Mouse (Mus musculus) lung, postnatal 0 days (tissue): ENCODE measurements at regions not wholly inside any gene's neighbourhood (a gene's known extent, or its start where the extent isn't known, plus 50 kb on each side); places are given as distances from the start of the nearest gene placed in this dataset.
A peak's percentile ranks its signal among the peaks of the same experiment; 100 is the strongest.

Experiments used
- ATAC-seq: fragments of 200-750 bp; cut with Nextera tagmentation; 2 replicates; pipeline ENCODE4 v1.8.0; 2017; ENCODE audit warnings: moderate library complexity
- DNase-seq: peaks from one replicate; pipeline ENCODE4 v3.0.0-alpha.2; 2016; ENCODE audit warnings: low spot score
- H3K27ac ChIP-seq: fragments of 300-500 bp; sonication (generic); 2 replicates; pipeline ENCODE4 v1.5.1; 2014; ENCODE audit warnings: antibody characterized with exemption, mild to moderate bottlenecking, low read length, mixed read lengths
- H3K27me3 ChIP-seq: fragments of 300-500 bp; sonication (generic); replicated peaks from 2 replicates; pipeline ENCODE4 v1.6.1; 2014; ENCODE audit warnings: low read length, mixed read lengths; ENCODE audit not compliant: insufficient read depth
- H3K36me3 ChIP-seq: fragments of 300-500 bp; sonication (generic); 2 replicates; pipeline ENCODE4 v1.6.1; 2014; ENCODE audit warnings: low read length, mixed read lengths; ENCODE audit not compliant: insufficient read depth
- H3K4me1 ChIP-seq: fragments of 300-500 bp; sonication (generic); 2 replicates; pipeline ENCODE4 v1.6.1; 2014; ENCODE audit warnings: antibody characterized with exemption, low read depth, low read length, mixed read lengths; ENCODE audit not compliant: insufficient read depth
- H3K4me2 ChIP-seq: fragments of 300-500 bp; sonication (generic); replicated peaks from 2 replicates; pipeline ENCODE4 v1.6.1; 2014; ENCODE audit warnings: low read depth, mild to moderate bottlenecking, low read length, moderate library complexity, mixed read lengths
- H3K4me3 ChIP-seq: fragments of 300-500 bp; sonication (generic); 2 replicates; pipeline ENCODE4 v1.5.1; 2014; ENCODE audit warnings: low read depth, low read length
- H3K9ac ChIP-seq: fragments of 300-500 bp; sonication (generic); replicated peaks from 2 replicates; pipeline ENCODE4 v1.6.1; 2014; ENCODE audit warnings: low read depth, mild to moderate bottlenecking
- H3K9me3 ChIP-seq: fragments of 300-500 bp; sonication (generic); 2 replicates; pipeline ENCODE4 v1.6.1; 2016; ENCODE audit warnings: low read length, mixed read lengths
- CTCF ChIP-seq: IDR thresholded peaks from 2 replicates; pipeline ENCODE4 v1.5.1; 2016; ENCODE audit warnings: antibody characterized with exemption, mild to moderate bottlenecking
- EP300 ChIP-seq: IDR thresholded peaks from 2 replicates; pipeline ENCODE4 v1.6.1; 2016; ENCODE audit warnings: antibody characterized with exemption, mild to moderate bottlenecking, control low read depth
- WGBS: fragments of 180-500 bp; shearing (Covaris S2); extraction: QIAGEN DNeasy Blood & Tissue Kit; methylation state at CpG from one replicate; pipeline ENCODE4 v1.1.7; 2014; 5-methylcytosine and 5-hydroxymethylcytosine counted together

DNA sequence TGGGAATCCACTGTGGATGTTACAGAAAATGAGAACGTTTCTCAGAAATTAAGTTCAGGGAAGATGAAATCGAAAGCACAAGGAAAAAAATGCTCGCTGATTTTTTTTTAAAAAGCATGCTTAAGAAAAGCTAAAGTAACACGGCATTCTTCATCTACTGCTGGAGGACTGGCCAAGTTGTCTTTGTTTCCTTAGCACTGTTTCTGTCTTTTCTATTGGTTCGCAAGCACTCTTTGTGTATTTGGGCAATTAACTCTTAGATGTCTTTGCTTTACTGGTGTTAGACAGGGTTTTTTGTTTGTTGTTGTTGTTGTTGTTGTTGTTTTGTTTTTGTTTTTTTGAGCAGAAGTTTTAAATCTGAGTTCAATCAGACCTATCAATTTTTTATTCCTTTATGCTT is 301.4 kb upstream of the Noct start:
- no peaks in the 10 kb centered on the region for H3K36me3 ChIP-seq
- H3K27ac ChIP-seq: no peak overlapping the region
- H3K27me3 ChIP-seq: no peaks in the 10 kb centered on the region
- no peak overlapping the region for H3K4me3 ChIP-seq
- no peak for TF ChIP-seq CTCF
- DNase-seq (peak; percentile 25), ATAC-seq (no peak)
- no peaks in the 10 kb centered on the region for H3K4me1 ChIP-seq
- no peak overlapping the region for H3K4me2 ChIP-seq
- H3K9me3 ChIP-seq: no peaks in the 10 kb centered on the region
- 66% methylated on average over 5 of the region's 5 CpGs for WGBS
- H3K9ac ChIP-seq: no peak overlapping the region

DNA sequence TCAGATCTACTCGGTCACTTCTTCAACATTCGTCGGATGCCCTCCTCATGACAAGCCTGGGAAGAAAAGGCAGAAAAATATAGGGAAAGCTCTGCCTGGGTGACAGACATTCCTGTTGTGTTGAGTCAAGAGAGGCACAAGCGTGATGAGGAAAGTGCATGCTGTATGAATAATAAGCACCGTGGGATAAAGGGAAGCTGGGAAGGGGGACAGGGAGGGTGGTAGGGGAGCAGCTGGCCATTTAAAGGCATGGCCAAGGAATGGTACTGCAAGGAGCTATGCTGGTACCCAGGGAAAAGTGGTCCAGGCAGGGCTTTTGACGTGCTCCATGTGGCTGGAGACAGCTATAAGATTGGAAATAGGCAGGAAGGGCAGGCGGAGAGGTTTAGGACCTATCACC is 300.9 kb upstream of the Noct start:
- TF ChIP-seq CTCF: no peak
- TF ChIP-seq EP300: no peak
- ATAC-seq: no peak
- Histone ChIP-seq H3K9me3 (no peaks in the 10 kb centered on the region), H3K27ac (no peak overlapping the region), H3K4me2 (no peak overlapping the region), H3K27me3 (no peaks in the 10 kb centered on the region), H3K4me1 (no peaks in the 10 kb centered on the region), H3K4me3 (no peak overlapping the region), H3K36me3 (no peaks in the 10 kb centered on the region), H3K9ac (no peak overlapping the region)
- WGBS: 89% methylated on average over 7 of the region's 7 CpGs
- no peak for DNase-seq

DNA sequence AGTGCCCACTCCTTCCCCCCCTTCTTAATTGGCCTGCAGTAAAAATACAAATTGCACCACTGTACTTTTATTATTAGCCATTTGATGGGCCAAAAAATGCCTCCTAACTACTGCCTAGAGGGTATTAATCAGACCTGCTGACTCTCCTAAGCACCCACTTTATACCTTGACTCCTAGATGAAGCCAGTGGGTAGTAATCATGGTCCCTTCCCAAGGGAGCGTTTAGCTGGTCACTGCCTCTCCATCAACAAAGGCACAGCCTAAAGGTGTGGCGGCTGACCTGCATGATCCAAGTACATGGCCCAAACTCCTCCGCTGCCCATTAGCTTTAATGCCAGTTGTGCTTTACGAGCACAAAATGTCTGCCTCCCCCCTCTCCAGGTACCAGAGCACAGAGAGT is 296.9 kb upstream of the Noct start:
- 93% methylated on average over 4 of the region's 4 CpGs for WGBS
- no peaks in the 10 kb centered on the region for H3K4me1 ChIP-seq
- H3K9me3 ChIP-seq: no peaks in the 10 kb centered on the region
- H3K9ac ChIP-seq: no peak overlapping the region
- no peak for ATAC-seq
- H3K27me3 ChIP-seq: no peaks in the 10 kb centered on the region
- no peak overlapping the region for H3K27ac ChIP-seq
- no peak overlapping the region for H3K4me2 ChIP-seq
- TF ChIP-seq EP300 (no peak), CTCF (no peak)
- no peak overlapping the region for H3K4me3 ChIP-seq
- no peak for DNase-seq
- H3K36me3 ChIP-seq: no peaks in the 10 kb centered on the region

DNA sequence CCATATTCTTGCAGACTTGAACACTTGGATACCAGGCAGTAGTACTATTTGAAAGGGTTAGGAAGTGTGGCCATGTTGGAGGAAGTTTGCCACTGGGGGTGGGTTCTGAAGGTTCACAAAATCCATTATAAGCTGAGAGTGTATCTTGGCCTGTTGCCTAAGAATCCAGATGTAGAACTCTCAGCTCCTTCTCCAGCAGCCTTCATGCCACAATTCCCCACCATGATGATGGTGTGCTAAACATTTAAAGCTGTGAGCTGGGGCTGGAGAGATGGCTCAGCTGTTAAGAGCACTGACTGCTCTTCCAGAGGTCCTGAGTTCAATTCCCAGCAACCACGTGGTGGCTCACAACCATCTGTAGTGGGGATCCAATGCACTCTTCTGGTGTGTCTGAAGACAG is 295.2 kb upstream of the Noct start:
- WGBS: 47% methylated on average over 1 of the region's 1 CpGs
- DNase-seq (no peak), ATAC-seq (no peak)
- no peak overlapping the region for H3K27ac ChIP-seq
- H3K27me3 ChIP-seq: no peaks in the 10 kb centered on the region
- no peaks in the 10 kb centered on the region for H3K9me3 ChIP-seq
- no peaks in the 10 kb centered on the region for H3K4me1 ChIP-seq
- no peak overlapping the region for H3K4me3 ChIP-seq
- H3K36me3 ChIP-seq: no peaks in the 10 kb centered on the region
- H3K9ac ChIP-seq: no peak overlapping the region
- H3K4me2 ChIP-seq: no peak overlapping the region
- TF ChIP-seq CTCF: no peak
- TF ChIP-seq EP300: no peak

DNA sequence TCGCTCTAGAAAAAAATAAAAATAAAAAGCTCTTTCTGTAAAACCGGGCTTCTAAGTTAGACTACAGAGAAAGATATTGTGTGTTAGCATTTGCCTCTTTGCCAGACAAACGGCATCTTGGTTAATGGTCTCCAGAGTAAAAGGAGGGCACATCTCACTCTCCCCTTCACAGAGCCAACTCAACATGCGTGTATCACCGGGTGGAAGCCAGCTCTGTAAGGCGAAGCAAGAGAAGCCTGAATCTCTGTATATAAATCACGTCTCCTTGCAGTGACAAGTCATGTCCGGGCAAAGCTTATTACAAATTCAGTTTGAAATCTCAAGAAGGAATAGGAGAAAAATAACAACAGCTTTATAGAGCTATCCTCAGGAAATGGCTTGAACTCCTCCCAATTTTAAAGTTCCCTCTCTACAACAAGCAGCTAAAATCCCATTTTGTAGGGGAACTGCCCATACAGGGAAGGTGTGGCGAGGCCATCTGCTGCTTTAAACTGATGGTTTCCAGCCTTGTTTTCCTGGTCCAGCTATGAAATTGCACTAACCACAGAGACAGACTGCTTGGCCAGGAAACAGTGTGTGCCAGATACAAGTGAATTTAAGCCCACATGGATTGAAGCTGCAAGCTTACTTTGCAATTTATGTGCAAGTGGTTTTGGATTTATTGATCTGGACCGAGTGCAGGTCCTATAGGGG is 291.7 kb upstream of the Noct start:
- no peak overlapping the region for H3K4me2 ChIP-seq
- H3K36me3 ChIP-seq: no peaks in the 10 kb centered on the region
- H3K4me3 ChIP-seq: no peak overlapping the region
- ATAC-seq (no peak), DNase-seq (no peak)
- H3K9me3 ChIP-seq: no peaks in the 10 kb centered on the region
- no peaks in the 10 kb centered on the region for H3K27me3 ChIP-seq
- no peak overlapping the region for H3K27ac ChIP-seq
- TF ChIP-seq EP300 (no peak), CTCF (no peak)
- whole genome bisulfite sequencing: 68% methylated on average over 10 of the region's 10 CpGs
- no peaks in the 10 kb centered on the region for H3K4me1 ChIP-seq
- H3K9ac ChIP-seq: no peak overlapping the region

DNA sequence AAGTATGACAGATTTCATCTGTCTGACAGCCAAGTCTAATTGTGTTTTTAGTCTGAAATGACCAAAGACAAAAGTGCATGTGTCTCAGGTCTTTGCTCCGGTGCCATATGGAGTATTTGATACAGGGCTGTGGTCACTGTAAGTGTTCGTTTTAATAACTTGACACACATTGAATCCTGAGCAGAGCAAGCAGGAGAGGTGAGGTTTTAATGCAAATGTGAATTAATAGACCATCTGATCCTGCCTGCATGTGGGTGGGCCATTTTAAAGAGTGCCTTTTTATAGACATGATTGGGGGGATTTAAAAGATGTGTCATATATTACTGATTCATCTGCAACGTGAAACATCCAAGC is 291.2 kb upstream of the Noct start:
- Histone ChIP-seq H3K36me3 (no peaks in the 10 kb centered on the region), H3K4me2 (no peak overlapping the region)
- no peak for DNase-seq

DNA sequence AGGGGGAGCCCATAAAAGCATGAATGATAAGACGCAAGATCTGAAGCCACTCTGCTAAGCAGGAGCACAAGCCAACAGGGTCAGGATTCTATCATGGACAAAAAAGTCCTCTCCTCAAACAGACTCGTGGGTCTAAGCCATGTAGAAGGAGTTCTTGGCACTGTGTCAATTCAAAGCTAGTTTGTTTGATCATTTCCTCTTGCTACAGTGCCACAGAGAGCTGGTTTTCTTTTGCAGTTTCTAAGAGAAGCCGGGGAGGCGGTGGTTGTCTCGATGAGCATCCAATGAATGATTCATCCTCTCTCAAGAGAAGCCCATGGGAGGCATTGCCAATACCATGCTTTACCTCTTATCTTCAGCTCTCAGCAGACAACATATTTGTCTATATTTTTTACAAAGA is 284.6 kb upstream of the Noct start:
- H3K36me3 ChIP-seq: no peaks in the 10 kb centered on the region
- H3K27me3 ChIP-seq: no peaks in the 10 kb centered on the region
- TF ChIP-seq EP300: no peak
- no peak for TF ChIP-seq CTCF
- H3K9me3 ChIP-seq: no peaks in the 10 kb centered on the region
- ATAC-seq (peak; percentile 56; the same call in 1 of the 2 replicates), DNase-seq (peak; percentile 66)
- no peak overlapping the region for H3K27ac ChIP-seq
- H3K4me2 ChIP-seq: no peak overlapping the region
- peaks cover 2% of the 10 kb centered on the region; the same call in 1 of the 2 replicates for H3K4me1 ChIP-seq
- 28% methylated on average over 5 of the region's 5 CpGs for WGBS
- no peak overlapping the region for H3K4me3 ChIP-seq
- H3K9ac ChIP-seq: no peak overlapping the region

More for the DNA sequence above, 291.2 kb upstream of the Noct start:
- Histone ChIP-seq H3K4me1 (no peaks in the 10 kb centered on the region), H3K27me3 (no peaks in the 10 kb centered on the region), H3K27ac (no peak overlapping the region), H3K9ac (no peak overlapping the region), H3K4me3 (no peak overlapping the region), H3K9me3 (no peaks in the 10 kb centered on the region)
- ATAC-seq: no peak
- WGBS: 76% methylated on average over 3 of the region's 3 CpGs
- no peak for TF ChIP-seq CTCF
- no peak for TF ChIP-seq EP300
